Mouse (Mus musculus) stomach, embryonic 14.5 days (tissue): ENCODE measurements around the gene Fbxo17. TPM values are rescaled to one million over a fixed set of nuclear protein-coding genes. Genes with fewer than 3 reads are reported as not detected.

ENCODE experiments used
- ATAC-seq: fragments of 200-750 bp; cut with Nextera tagmentation; 2 replicates; pipeline ENCODE4 v1.8.0; 2017; ENCODE audit warnings: low read depth, moderate TSS enrichment; ENCODE audit not compliant: insufficient number of reproducible peaks, insufficient read depth, low FRiP score
- H3K27ac ChIP-seq: fragments of 300-500 bp; sonication (generic); 2 replicates; pipeline ENCODE4 v1.5.1; 2014; ENCODE audit warnings: mild to moderate bottlenecking, low read length, moderate library complexity, mixed read lengths
- H3K27me3 ChIP-seq: fragments of 300-500 bp; sonication (generic); 2 replicates; pipeline ENCODE4 v1.6.1; 2014; ENCODE audit warnings: low read length, control low read depth, mixed read lengths; ENCODE audit not compliant: control insufficient read depth, insufficient read depth
- H3K36me3 ChIP-seq: fragments of 300-500 bp; sonication (generic); 2 replicates; pipeline ENCODE4 v1.6.1; 2014; ENCODE audit warnings: mild to moderate bottlenecking, control low read depth, low read length, moderate library complexity, mixed read lengths; ENCODE audit not compliant: control insufficient read depth, insufficient read depth
- H3K4me1 ChIP-seq: fragments of 300-500 bp; sonication (generic); 2 replicates; pipeline ENCODE4 v1.6.1; 2014; ENCODE audit warnings: low read length, control low read depth, mixed read lengths; ENCODE audit not compliant: control insufficient read depth, insufficient read depth
- H3K4me2 ChIP-seq: fragments of 300-500 bp; sonication (generic); replicated peaks from 2 replicates; pipeline ENCODE4 v1.6.1; 2014; ENCODE audit warnings: low read depth, low read length, control low read depth
- H3K4me3 ChIP-seq: fragments of 300-500 bp; sonication (generic); 2 replicates; pipeline ENCODE4 v1.5.1; 2014; ENCODE audit warnings: low read depth, low read length, control low read depth
- H3K9ac ChIP-seq: fragments of 300-500 bp; sonication (generic); replicated peaks from 2 replicates; pipeline ENCODE4 v1.6.1; 2014; ENCODE audit warnings: low read depth, mild to moderate bottlenecking, control low read depth, low read length, moderate library complexity, mixed read lengths
- H3K9me3 ChIP-seq: fragments of 300-500 bp; sonication (generic); 2 replicates; pipeline ENCODE4 v1.6.1; 2016; ENCODE audit warnings: low read depth, low read length, control low read depth; ENCODE audit not compliant: control insufficient read depth
- WGBS: fragments of 180-500 bp; shearing (Covaris S2); extraction: QIAGEN DNeasy Blood & Tissue Kit; methylation state at CpG from one replicate; pipeline ENCODE4 v1.1.7; 2014; 5-methylcytosine and 5-hydroxymethylcytosine counted together
- polyA plus RNA-seq: library from polyadenylated mRNA; unstranded; fragments of >200 nt; fragmentation: Nextera tagmentation; extraction: Ambion mirVana; gene quantifications from 2 replicates; pipeline ENCODE4 v1.2.1, GENCODE M21; 2014

Gene Fbxo17
- polyA plus RNA-seq, 1 experiment from 2014 or later = 12.1 TPM

DNA sequence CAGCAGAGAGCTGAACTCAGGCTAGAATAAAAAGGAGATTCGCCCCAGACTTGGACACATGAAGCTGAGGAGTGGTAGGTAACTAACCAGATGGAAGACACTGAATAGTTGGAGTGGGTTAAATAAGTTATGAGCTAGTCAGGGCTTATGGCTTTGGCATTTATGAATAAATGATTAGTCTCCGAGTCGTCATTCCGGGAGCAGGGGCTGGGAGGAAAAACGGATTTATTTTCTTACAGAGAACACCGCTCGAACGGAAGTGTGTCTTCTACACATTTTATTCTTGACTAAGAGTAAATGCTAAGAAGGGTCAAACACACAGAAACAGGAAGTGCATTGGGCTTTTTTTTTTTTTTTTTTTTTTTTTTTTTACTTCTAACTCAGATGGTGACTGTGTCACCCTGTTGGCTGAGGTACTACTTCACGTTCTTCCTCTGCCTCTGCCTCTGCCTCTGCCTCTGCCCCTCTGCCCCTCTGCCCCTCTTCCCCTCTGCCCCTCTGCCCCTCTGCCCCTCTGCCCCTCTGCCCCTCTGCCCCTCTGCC lies 13.9 kb upstream of the Fbxo17 start:
- Histone ChIP-seq H3K4me2 (no peak overlapping the region), H3K27ac (no peak overlapping the region), H3K9me3 (no peaks in the 10 kb centered on the region), H3K36me3 (no peaks in the 10 kb centered on the region), H3K27me3 (no peaks in the 10 kb centered on the region), H3K4me3 (no peak overlapping the region), H3K9ac (no peak overlapping the region), H3K4me1 (no peaks in the 10 kb centered on the region)
- 53% methylated on average over 9 of the region's 9 CpGs for WGBS
- no peak for ATAC-seq

DNA sequence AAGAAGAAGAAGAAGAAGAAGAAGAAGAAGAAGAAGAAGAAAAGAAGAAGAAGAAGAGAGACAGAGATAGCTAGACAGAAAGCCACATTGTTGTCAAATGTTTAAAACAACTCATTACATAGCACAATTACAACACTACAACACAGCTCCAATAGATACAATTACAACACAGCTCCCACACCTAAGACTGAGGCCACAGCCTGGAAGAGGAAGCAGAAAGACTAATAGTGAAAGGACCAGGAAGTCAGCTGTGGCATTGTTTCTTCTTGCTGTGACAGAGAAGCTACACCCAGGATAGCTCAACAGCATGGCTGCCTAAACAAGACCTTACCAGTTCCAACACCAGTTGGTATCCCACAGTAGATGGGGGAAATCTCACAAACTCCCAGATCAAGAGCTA lies 7.2 kb upstream of the Fbxo17 start:
- no peak overlapping the region for H3K27ac ChIP-seq
- ATAC-seq = no peak
- H3K9ac ChIP-seq = no peak overlapping the region
- H3K4me1 ChIP-seq = no peaks in the 10 kb centered on the region
- no peaks in the 10 kb centered on the region for H3K9me3 ChIP-seq
- H3K36me3 ChIP-seq = no peaks in the 10 kb centered on the region
- no peak overlapping the region for H3K4me3 ChIP-seq
- H3K27me3 ChIP-seq = no peaks in the 10 kb centered on the region
- no peak overlapping the region for H3K4me2 ChIP-seq

DNA sequence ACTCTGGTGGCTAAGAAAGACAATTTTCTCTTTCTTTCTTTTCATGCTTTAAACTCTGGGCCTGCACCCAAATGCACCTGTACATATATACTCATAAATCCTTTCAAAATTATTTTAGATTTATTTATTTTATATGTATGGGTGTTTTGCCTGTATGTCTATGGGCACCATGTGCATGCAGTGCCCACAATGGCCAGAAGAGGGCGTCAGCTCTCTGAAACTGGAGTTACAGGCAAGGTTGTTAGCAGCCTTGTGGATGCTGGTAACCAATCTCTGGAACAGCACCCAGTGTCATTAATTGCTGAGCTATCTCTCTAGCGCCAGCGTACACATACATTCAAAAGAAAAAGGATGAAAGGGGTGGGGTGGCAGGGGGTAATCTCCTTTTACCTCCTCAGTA lies 5.6 kb upstream of the Fbxo17 start:
- no peaks in the 10 kb centered on the region for H3K36me3 ChIP-seq
- no peak overlapping the region for H3K9ac ChIP-seq
- 65% methylated on average over 3 of the region's 3 CpGs for WGBS
- H3K9me3 ChIP-seq = no peaks in the 10 kb centered on the region
- H3K4me2 ChIP-seq = no peak overlapping the region
- H3K27me3 ChIP-seq = no peaks in the 10 kb centered on the region
- no peak overlapping the region for H3K27ac ChIP-seq
- ATAC-seq = no peak
- no peaks in the 10 kb centered on the region for H3K4me1 ChIP-seq
- H3K4me3 ChIP-seq = no peak overlapping the region

- 67% methylated on average over 5 of the region's 5 CpGs for WGBS
- H3K36me3 ChIP-seq = no peaks in the 10 kb centered on the region
- ATAC-seq = no peak
- no peak overlapping the region for H3K9ac ChIP-seq
- H3K27ac ChIP-seq = no peak overlapping the region
- H3K4me3 ChIP-seq = no peak overlapping the region
- H3K9me3 ChIP-seq = no peaks in the 10 kb centered on the region
- H3K27me3 ChIP-seq = no peaks in the 10 kb centered on the region
- H3K4me2 ChIP-seq = no peak overlapping the region
- H3K4me1 ChIP-seq = peaks cover 13% of the 10 kb centered on the region; the same call in 1 of the 2 replicates
These were observed 1.9 kb upstream of the Fbxo17 start for GRCm38 (mm10) chr7:28714667-28715066.

DNA sequence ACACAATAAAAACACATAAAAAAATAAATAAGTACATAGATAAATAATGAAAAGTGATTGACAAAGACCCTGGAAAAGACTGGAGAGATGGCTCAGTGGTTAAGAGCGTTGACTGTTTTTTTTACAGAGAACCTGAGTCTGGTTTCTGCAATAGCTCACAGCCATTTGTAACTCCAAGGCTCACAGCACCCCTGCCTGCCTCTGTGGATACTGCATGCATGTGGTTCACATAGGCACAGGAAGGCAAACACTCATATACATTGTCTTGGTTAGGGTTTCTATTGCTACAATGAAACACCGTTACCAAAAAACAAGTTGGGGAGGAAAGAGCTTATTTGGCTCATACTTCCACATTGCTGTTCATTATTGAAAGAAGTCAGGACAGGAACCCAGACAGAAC lies 1.0 kb upstream of the Fbxo17 start:
- Histone ChIP-seq H3K27me3 (no peaks in the 10 kb centered on the region), H3K36me3 (no peaks in the 10 kb centered on the region), H3K4me1 (peaks cover 13% of the 10 kb centered on the region; the same call in 1 of the 2 replicates), H3K9ac (no peak overlapping the region), H3K27ac (no peak overlapping the region), H3K4me3 (no peak overlapping the region), H3K9me3 (no peaks in the 10 kb centered on the region), H3K4me2 (no peak overlapping the region)
- 98% methylated on average over 2 of the region's 2 CpGs for WGBS
- ATAC-seq = no peak

DNA sequence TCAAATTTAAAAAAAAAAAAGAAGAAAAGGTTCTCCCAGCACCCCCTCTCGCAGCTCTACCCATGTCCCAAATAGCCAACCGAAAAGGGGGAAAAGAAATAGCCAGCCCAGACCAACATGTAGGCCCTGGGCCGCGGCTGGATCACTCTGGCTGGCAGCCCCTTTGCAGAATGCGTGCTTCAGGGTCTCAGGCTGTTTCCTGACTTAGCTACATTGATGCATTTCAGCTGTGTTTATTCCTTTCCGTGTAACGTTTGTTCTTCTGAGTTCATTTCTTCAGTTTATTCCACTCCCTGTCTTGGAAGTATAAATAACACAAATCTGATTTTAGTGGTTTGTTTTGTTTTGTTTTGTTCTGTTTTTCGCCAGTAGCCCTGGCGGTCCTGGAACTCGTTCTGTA lies 1.1 kb downstream of the Fbxo17 start:
- no peaks in the 10 kb centered on the region for H3K36me3 ChIP-seq
- WGBS = 54% methylated on average over 10 of the region's 10 CpGs
- H3K9ac ChIP-seq = no peak overlapping the region
- no peak overlapping the region for H3K4me3 ChIP-seq
- H3K4me2 ChIP-seq = peak overlapping the region; percentile 76; the same call in 1 of the 2 replicates
- H3K27ac ChIP-seq = 0 out of 2 replicates have a peak overlapping the region, but pooled peaks have one; percentile 21
- ATAC-seq = no peak
- no peaks in the 10 kb centered on the region for H3K27me3 ChIP-seq
- H3K9me3 ChIP-seq = no peaks in the 10 kb centered on the region
- H3K4me1 ChIP-seq = peaks cover 13% of the 10 kb centered on the region; the same call in 1 of the 2 replicates

- Histone ChIP-seq H3K9me3 (no peaks in the 10 kb centered on the region), H3K4me2 (no peak overlapping the region), H3K27ac (no peak overlapping the region), H3K36me3 (no peaks in the 10 kb centered on the region), H3K4me1 (peaks cover 13% of the 10 kb centered on the region; the same call in 1 of the 2 replicates), H3K4me3 (no peak overlapping the region), H3K27me3 (no peaks in the 10 kb centered on the region), H3K9ac (no peak overlapping the region)
- WGBS = 42% methylated on average over 4 of the region's 4 CpGs
- no peak for ATAC-seq
These were observed 2.6 kb downstream of the Fbxo17 start for GRCm38 (mm10) chr7:28719159-28719558.

GRCm38 (mm10) chr7:28719650-28720049 lies 3.0 kb downstream of the Fbxo17 start:
- no peak for ATAC-seq
- H3K27ac ChIP-seq = no peak overlapping the region
- 68% methylated on average over 2 of the region's 2 CpGs for WGBS
- no peak overlapping the region for H3K4me3 ChIP-seq
- no peaks in the 10 kb centered on the region for H3K27me3 ChIP-seq
- H3K9me3 ChIP-seq = no peaks in the 10 kb centered on the region
- no peaks in the 10 kb centered on the region for H3K36me3 ChIP-seq
- H3K9ac ChIP-seq = no peak overlapping the region
- no peak overlapping the region for H3K4me2 ChIP-seq
- H3K4me1 ChIP-seq = peaks cover 13% of the 10 kb centered on the region; the same call in 1 of the 2 replicates
